Mouse (Mus musculus) C2C12 (cell line): ENCODE measurements at regions not wholly inside any gene's neighbourhood (a gene's known extent, or its start where the extent isn't known, plus 50 kb on each side); places are given as distances from the start of the nearest gene placed in this dataset.

ENCODE experiments used
- H3K27me3 ChIP-seq: one replicate; pipeline ENCODE4 v1.6.1; 2011; ENCODE audit not compliant: control insufficient read depth, insufficient read depth, insufficient read length
- H3K36me3 ChIP-seq: one replicate; pipeline ENCODE4 v1.6.1; 2011; ENCODE audit not compliant: control insufficient read depth, insufficient read depth
- H3K4me3 ChIP-seq: one replicate; pipeline ENCODE4 v1.5.1; 2011; ENCODE audit warnings: mild to moderate bottlenecking, control low read depth; ENCODE audit not compliant: poor library complexity, insufficient read depth, severe bottlenecking
- H3K79me2 ChIP-seq: one replicate; pipeline ENCODE4 v1.6.1; 2011; ENCODE audit not compliant: control insufficient read depth, insufficient read depth
- H3K79me3 ChIP-seq: one replicate; pipeline ENCODE4 v1.6.1; 2011; ENCODE audit warnings: low read depth, control low read depth
- H3ac ChIP-seq: one replicate; pipeline ENCODE3; 2011; ENCODE audit warnings: low read depth; ENCODE audit not compliant: control insufficient read depth, insufficient read length
- CEBPB ChIP-seq: IDR thresholded peaks from one replicate; pipeline ENCODE4 v1.6.1; 2011; ENCODE audit warnings: low read depth, mild to moderate bottlenecking, control low read depth, moderate library complexity
- CTCF ChIP-seq: IDR thresholded peaks from one replicate; pipeline ENCODE4 v1.5.1; 2011; ENCODE audit not compliant: control insufficient read depth, insufficient read depth, insufficient read length
- FOSL1 ChIP-seq: IDR thresholded peaks from one replicate; pipeline ENCODE4 v1.8.0; 2011; ENCODE audit warnings: mild to moderate bottlenecking, low read length; ENCODE audit not compliant: poor library complexity, insufficient read depth, severe bottlenecking
- MAX ChIP-seq: IDR thresholded peaks from one replicate; pipeline ENCODE4 v1.6.1; 2011; ENCODE audit warnings: mild to moderate bottlenecking, control low read depth
- MYOD1 ChIP-seq: IDR thresholded peaks from one replicate; pipeline ENCODE4 v1.6.1; 2011; ENCODE audit warnings: low read depth; ENCODE audit not compliant: control insufficient read depth, insufficient read length
- MYOG ChIP-seq: IDR thresholded peaks from one replicate; pipeline ENCODE4 v1.6.1; 2011; ENCODE audit not compliant: control insufficient read depth, insufficient read length; ENCODE audit errors: extremely low read depth
- USF1 ChIP-seq: IDR thresholded peaks from one replicate; pipeline ENCODE4 v1.6.1; 2011; ENCODE audit warnings: low read depth, mild to moderate bottlenecking, control low read depth, moderate library complexity

DNA sequence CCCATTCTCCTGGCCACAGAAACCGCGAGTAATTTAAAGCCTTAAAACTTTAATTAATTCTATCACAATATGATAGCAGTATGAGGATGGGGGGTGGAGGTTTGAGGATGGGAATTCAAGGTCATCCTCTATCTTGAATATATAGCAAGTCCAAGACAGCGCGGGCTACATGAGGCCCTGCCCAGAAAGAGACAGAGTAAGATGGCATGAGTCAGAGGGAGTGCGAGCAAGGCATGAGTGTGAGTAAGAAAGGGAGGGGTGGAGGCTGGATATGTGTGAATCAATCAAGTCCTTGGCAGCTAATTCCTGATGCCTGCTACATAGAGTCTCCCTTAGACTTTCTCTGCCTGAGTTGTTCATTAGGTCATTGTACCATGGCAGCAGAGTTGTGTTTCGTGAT lies 186.5 kb upstream of the Palmd start:
- TF ChIP-seq CTCF (no peak), USF1 (no peak), MAX (no peak)
- H3K27me3 ChIP-seq = no peaks in the 10 kb centered on the region
- no peaks in the 10 kb centered on the region for H3K79me3 ChIP-seq
- H3K4me3 ChIP-seq = no peak overlapping the region
- no peaks in the 10 kb centered on the region for H3K36me3 ChIP-seq
- no peaks in the 10 kb centered on the region for H3K79me2 ChIP-seq
- no peak overlapping the region for H3ac ChIP-seq

DNA sequence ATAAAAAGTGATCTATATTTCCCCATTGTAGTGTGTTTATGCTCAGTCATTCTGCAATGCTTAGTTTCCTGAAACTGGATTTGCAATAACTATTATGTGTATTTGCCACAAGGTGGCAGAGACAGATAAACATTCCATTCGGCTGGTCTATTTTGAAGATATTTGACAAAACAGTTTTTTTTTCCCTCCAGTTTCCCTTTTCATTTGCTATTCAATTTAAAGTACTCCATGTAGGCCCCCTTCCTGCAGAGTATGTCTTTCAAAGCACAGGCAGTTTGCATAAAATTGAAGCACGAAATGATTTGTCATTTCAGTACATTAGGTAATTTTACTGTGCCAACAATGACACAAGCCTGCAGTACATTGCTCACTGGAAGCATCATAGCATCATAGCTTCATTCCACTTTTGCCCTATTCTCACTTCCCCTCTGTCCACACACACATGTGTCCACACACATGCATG lies 184.3 kb upstream of the Palmd start:
- Histone ChIP-seq H3ac (no peak overlapping the region), H3K79me3 (no peaks in the 10 kb centered on the region), H3K27me3 (no peaks in the 10 kb centered on the region), H3K4me3 (no peak overlapping the region), H3K79me2 (no peaks in the 10 kb centered on the region), H3K36me3 (no peaks in the 10 kb centered on the region)
- TF ChIP-seq MAX = no peak
- no peak for TF ChIP-seq CEBPB
- no peak for TF ChIP-seq FOSL1
- TF ChIP-seq USF1 = no peak
- TF ChIP-seq MYOG = no peak
- TF ChIP-seq CTCF = no peak
- TF ChIP-seq MYOD1 = no peak

- TF ChIP-seq CEBPB (no peak), USF1 (no peak), MYOD1 (no peak), MAX (no peak), MYOG (no peak)
- Histone ChIP-seq H3K79me2 (no peaks in the 10 kb centered on the region), H3K36me3 (no peaks in the 10 kb centered on the region), H3ac (no peak overlapping the region), H3K27me3 (no peaks in the 10 kb centered on the region), H3K4me3 (no peak overlapping the region), H3K79me3 (no peaks in the 10 kb centered on the region)
Observed at GRCm38 (mm10) chr3:117152414-117152813, 183.6 kb upstream of the Palmd start.

GRCm38 (mm10) chr3:117147414-117147813 lies 178.6 kb upstream of the Palmd start:
- no peaks in the 10 kb centered on the region for H3K79me3 ChIP-seq
- H3K27me3 ChIP-seq = no peaks in the 10 kb centered on the region
- H3K4me3 ChIP-seq = no peak overlapping the region
- H3K36me3 ChIP-seq = no peaks in the 10 kb centered on the region
- no peak for TF ChIP-seq USF1
- no peak for TF ChIP-seq MYOG
- H3K79me2 ChIP-seq = no peaks in the 10 kb centered on the region
- no peak overlapping the region for H3ac ChIP-seq

- Histone ChIP-seq H3K4me3 (no peak overlapping the region), H3K79me3 (no peaks in the 10 kb centered on the region), H3K36me3 (no peaks in the 10 kb centered on the region), H3ac (no peak overlapping the region), H3K79me2 (no peaks in the 10 kb centered on the region), H3K27me3 (no peaks in the 10 kb centered on the region)
- no peak for TF ChIP-seq FOSL1
- no peak for TF ChIP-seq CTCF
- TF ChIP-seq USF1 = no peak
- TF ChIP-seq MYOG = no peak
- TF ChIP-seq MAX = no peak
- no peak for TF ChIP-seq CEBPB
- TF ChIP-seq MYOD1 = no peak
Observed at GRCm38 (mm10) chr3:117139835-117140234, 171.0 kb upstream of the Palmd start.

DNA sequence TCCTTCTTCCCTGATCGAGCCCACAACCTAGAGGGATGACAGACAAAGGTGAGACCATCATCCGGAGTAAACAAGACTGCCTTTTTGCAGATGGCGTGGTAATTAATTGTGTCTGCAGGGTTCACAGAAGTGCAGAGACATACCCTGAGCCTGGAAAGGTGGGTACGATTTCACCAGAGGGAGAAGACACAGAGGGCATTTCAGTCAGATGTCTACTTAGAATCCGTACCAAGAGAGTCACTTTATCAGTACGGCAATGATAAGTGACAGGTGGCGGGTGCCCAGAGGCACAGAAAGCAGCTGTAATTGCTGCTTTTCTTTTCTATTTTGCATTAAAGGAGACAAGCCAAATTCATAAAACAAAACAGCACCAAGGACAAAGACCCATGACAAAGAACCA lies 169.9 kb upstream of the Palmd start:
- H3K4me3 ChIP-seq = no peak overlapping the region
- H3K79me2 ChIP-seq = no peaks in the 10 kb centered on the region
- no peaks in the 10 kb centered on the region for H3K79me3 ChIP-seq
- TF ChIP-seq FOSL1 (no peak), CEBPB (no peak), MYOD1 (no peak), MYOG (no peak), MAX (no peak), CTCF (no peak), USF1 (no peak)
- no peaks in the 10 kb centered on the region for H3K27me3 ChIP-seq
- no peak overlapping the region for H3ac ChIP-seq
- no peaks in the 10 kb centered on the region for H3K36me3 ChIP-seq
